Mouse (Mus musculus) intestine, embryonic 16.5 days (tissue): ENCODE data around the gene Zfp148. TPM values are rescaled to one million over a fixed set of nuclear protein-coding genes. Genes with fewer than 3 reads are reported as not detected.
"Not testable (repeated sequence)": the region's sequence is repeated elsewhere in the genome, so short reads cannot be mapped to it uniquely, and the experiment has no call there.

Source experiments
- ATAC-seq: fragments of 200-750 bp; cut with Nextera tagmentation; 2 replicates; pipeline ENCODE4 v1.8.0; 2017; ENCODE audit warnings: moderate TSS enrichment, moderate library complexity
- H3K27ac ChIP-seq: fragments of 300-500 bp; sonication (generic); 2 replicates; pipeline ENCODE4 v1.5.1; 2014; ENCODE audit warnings: mild to moderate bottlenecking, low read length
- H3K27me3 ChIP-seq: fragments of 300-500 bp; sonication (generic); replicated peaks from 2 replicates; pipeline ENCODE4 v1.6.1; 2014; ENCODE audit warnings: low read length, control low read depth, mixed read lengths; ENCODE audit not compliant: control insufficient read depth, insufficient read depth
- H3K36me3 ChIP-seq: fragments of 300-500 bp; sonication (generic); 2 replicates; pipeline ENCODE4 v1.6.1; 2014; ENCODE audit warnings: low read length, control low read depth; ENCODE audit not compliant: control insufficient read depth, insufficient read depth
- H3K4me1 ChIP-seq: fragments of 300-500 bp; sonication (generic); 2 replicates; pipeline ENCODE4 v1.6.1; 2014; ENCODE audit warnings: low read length, control low read depth, mixed read lengths; ENCODE audit not compliant: control insufficient read depth, insufficient read depth
- H3K4me2 ChIP-seq: fragments of 300-500 bp; sonication (generic); 2 replicates; pipeline ENCODE4 v1.6.1; 2014; ENCODE audit warnings: low read depth, low read length, control low read depth
- H3K4me3 ChIP-seq: fragments of 300-500 bp; sonication (generic); 2 replicates; pipeline ENCODE4 v1.5.1; 2014; ENCODE audit warnings: mild to moderate bottlenecking, low read length
- H3K9ac ChIP-seq: fragments of 300-500 bp; sonication (generic); 2 replicates; pipeline ENCODE4 v1.6.1; 2014; ENCODE audit warnings: low read depth, low read length
- H3K9me3 ChIP-seq: fragments of 300-500 bp; sonication (generic); 2 replicates; pipeline ENCODE4 v1.6.1; 2016; ENCODE audit warnings: low read length, control low read depth; ENCODE audit not compliant: control insufficient read depth
- WGBS: fragments of 180-500 bp; shearing (Covaris S2); extraction: QIAGEN DNeasy Blood & Tissue Kit; methylation state at CpG from one replicate; pipeline ENCODE4 v1.1.7; 2014; 5-methylcytosine and 5-hydroxymethylcytosine counted together
- polyA plus RNA-seq: library from polyadenylated mRNA; unstranded; fragments of >200 nt; fragmentation: Nextera tagmentation; extraction: Ambion mirVana; gene quantifications from 2 replicates; pipeline ENCODE4 v1.2.1, GENCODE M21; 2015

Zfp148 gene
- polyA plus RNA-seq, 1 experiment from 2014 or later = 39.9 TPM

DNA sequence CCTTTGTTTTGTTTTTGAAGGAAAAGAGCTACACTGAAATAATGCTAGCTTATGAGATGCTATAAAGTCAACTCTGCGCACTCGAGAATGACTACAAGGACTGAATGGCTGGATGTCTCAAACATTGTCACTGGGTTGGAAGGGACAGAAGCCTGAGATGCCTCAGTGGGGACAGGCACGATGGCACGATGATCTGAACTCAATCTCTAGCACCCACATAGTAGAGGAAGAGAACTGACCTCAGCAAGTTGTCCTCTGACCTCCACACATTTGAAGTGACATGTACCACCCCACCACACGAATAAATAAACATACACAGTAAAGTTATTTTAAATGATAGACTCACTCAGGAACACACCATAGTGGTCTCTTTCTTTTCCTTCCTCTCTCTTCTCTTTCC, 4.4 kb upstream of the Zfp148 start:
- no peaks in the 10 kb centered on the region for H3K9me3 ChIP-seq
- ATAC-seq = no peak

DNA sequence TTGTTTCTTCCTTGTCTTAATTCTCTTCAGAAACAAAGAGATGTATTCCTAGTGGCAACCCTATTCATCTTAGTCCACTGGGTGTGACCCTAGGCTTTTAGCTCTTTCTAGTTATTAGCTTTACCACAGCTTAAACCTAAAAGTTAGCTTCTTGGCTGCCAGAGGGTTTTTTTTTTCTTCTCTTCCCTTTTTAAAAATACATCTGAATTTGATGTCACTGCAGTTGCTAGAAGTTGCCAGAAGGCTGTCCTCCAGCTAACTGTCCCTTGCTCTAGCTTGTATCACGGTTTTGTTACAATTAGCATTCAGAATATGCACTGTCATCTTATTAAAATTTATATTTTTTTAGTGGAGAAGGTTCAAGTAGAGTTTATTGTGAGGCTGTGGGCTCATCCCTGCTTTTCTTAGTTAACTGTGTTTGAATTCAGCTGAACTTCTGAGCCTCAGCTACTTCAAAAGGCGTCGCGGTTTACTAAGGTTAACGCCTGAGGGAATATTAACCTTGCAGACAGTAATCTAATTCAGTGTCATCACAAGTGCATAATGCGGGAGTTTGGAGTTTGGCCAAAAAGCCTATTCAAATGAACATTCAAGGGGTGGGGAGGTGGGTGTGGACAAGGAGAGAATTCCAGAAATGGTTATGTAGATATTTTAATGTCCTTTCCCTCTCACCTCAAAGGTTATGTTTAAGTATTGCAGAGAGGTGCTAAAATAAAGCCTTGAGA, 1.3 kb upstream of the Zfp148 start:
- Histone ChIP-seq H3K4me2 (peak overlapping the region; percentile 63), H3K36me3 (no peaks in the 10 kb centered on the region), H3K27ac (peak overlapping the region; percentile 97), H3K9ac (peak overlapping the region; percentile 97), H3K4me3 (peak overlapping the region; percentile 95), H3K4me1 (peaks cover 15% of the 10 kb centered on the region), H3K9me3 (no peaks in the 10 kb centered on the region), H3K27me3 (no peaks in the 10 kb centered on the region)
- WGBS = 51% methylated on average over 6 of the region's 6 CpGs
- no peak for ATAC-seq

More for the DNA sequence above, 4.4 kb upstream of the Zfp148 start:
- Histone ChIP-seq H3K4me1 (peaks cover 7% of the 10 kb centered on the region), H3K27me3 (no peaks in the 10 kb centered on the region), H3K4me2 (no peak overlapping the region), H3K36me3 (no peaks in the 10 kb centered on the region), H3K4me3 (no peak overlapping the region), H3K9ac (no peak overlapping the region), H3K27ac (no peak overlapping the region)
- WGBS = 79% methylated on average over 5 of the region's 5 CpGs

- ATAC-seq = peak; percentile 79
- Histone ChIP-seq H3K36me3 (no peaks in the 10 kb centered on the region), H3K27ac (peak overlapping the region; percentile 97), H3K9me3 (no peaks in the 10 kb centered on the region), H3K4me2 (peak overlapping the region; percentile 71), H3K27me3 (no peaks in the 10 kb centered on the region), H3K4me3 (peak overlapping the region; percentile 95), H3K9ac (peak overlapping the region; percentile 97), H3K4me1 (peaks cover 15% of the 10 kb centered on the region)
- 1% methylated on average over 35 of the region's 80 CpGs for WGBS
Observed at GRCm38 (mm10) chr16:33380882-33381613, 412 bp downstream of the Zfp148 start.

DNA sequence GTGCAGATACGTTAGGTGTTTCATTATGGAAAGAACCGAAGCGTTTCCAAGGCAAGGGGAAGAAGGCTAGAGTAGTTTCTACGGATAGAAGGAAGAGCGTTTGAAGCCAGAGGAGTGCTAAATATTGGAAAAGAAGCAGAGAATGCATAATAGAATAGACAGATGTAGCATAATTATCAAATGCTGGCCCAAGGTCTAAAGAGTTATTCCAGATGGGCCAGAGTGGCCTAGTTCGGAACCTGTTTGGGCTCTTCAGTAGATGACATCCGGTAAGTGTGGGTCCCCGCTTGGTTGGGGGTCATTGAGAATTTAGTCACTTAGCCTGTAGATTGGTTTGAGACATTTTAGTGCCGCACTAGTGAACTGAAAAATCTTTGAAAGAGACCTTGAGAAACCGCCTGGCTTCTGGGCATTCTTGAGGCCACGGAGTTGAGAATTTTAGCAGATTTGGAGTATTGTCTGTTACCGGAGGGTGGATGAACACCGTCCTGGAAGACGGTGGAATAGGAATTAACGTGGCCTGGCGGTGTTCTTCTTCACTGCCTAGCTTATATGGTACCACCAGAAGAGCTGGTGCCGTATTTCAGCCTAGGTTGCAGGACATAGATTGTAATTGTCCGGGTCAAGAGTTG, 1.1 kb downstream of the Zfp148 start:
- peak overlapping the region; percentile 95 for H3K4me3 ChIP-seq
- ATAC-seq = 0 out of 2 replicates have a peak, but pooled peaks have one; percentile 8
- H3K4me1 ChIP-seq = peaks cover 15% of the 10 kb centered on the region
- WGBS = 1% methylated on average over 18 of the region's 18 CpGs
- H3K9me3 ChIP-seq = no peaks in the 10 kb centered on the region
- H3K36me3 ChIP-seq = no peaks in the 10 kb centered on the region
- H3K9ac ChIP-seq = peak overlapping the region; percentile 97
- H3K4me2 ChIP-seq = peak overlapping the region; percentile 71
- no peaks in the 10 kb centered on the region for H3K27me3 ChIP-seq
- H3K27ac ChIP-seq = peak overlapping the region; percentile 97

DNA sequence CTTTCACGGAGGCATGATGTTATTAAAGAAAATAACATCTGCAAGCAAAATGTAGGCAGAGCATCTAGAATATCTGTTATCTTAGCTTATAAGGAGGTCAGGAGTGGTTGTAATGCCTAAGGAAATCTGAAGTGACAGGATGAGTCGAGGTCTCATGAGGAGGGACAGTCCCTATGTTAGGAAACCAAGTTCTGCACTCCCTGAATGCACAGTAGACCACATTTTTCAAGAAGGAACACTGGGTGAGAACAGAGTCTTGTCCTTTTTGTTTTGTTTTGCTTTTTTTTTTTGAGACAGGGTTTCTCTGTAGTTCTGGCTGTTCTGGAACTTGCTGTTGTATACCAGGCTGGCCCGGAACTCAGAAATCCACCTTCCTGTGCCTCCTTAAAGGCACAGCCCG, 1.7 kb downstream of the Zfp148 start:
- Histone ChIP-seq H3K36me3 (no peaks in the 10 kb centered on the region), H3K4me2 (peak overlapping the region; percentile 71), H3K27me3 (no peaks in the 10 kb centered on the region), H3K4me1 (peaks cover 15% of the 10 kb centered on the region), H3K4me3 (peak overlapping the region; percentile 95), H3K27ac (peak overlapping the region; percentile 97), H3K9me3 (no peaks in the 10 kb centered on the region), H3K9ac (peak overlapping the region; percentile 97)
- no peak for ATAC-seq
- WGBS = 26% methylated on average over 4 of the region's 4 CpGs

GRCm38 (mm10) chr16:33383584-33383983, 2.9 kb downstream of the Zfp148 start:
- no peak overlapping the region for H3K4me3 ChIP-seq
- H3K9ac ChIP-seq = no peak overlapping the region
- 97% methylated on average over 3 of the region's 3 CpGs for WGBS
- H3K36me3 ChIP-seq = no peaks in the 10 kb centered on the region
- ATAC-seq = no peak
- no peak overlapping the region for H3K27ac ChIP-seq
- H3K9me3 ChIP-seq = no peaks in the 10 kb centered on the region
- H3K4me2 ChIP-seq = no peak overlapping the region
- no peaks in the 10 kb centered on the region for H3K27me3 ChIP-seq
- H3K4me1 ChIP-seq = peaks cover 15% of the 10 kb centered on the region

DNA sequence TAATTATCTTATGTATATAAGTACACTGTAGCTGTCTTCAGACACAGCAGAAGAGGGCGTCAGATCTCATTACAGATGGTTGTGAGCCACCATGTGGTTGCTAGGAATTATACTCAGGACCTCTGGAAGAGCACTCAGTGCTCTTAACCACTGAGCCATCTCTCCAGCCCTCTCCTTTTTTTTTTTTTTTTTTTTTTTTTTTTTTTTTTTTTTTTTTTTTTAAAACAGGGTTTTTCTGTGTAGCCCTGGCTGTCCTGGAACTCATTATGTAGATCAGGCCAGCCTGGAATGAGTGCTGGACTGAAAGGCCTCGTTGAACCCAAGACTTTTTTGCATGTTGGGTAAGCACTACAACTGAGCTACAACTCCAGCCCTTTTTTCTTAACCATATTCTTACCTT, 3.4 kb downstream of the Zfp148 start:
- not testable (repeated sequence) for H3K27me3 ChIP-seq, H3K4me3 ChIP-seq, H3K27ac ChIP-seq, H3K4me2 ChIP-seq, H3K36me3 ChIP-seq, H3K9me3 ChIP-seq, ATAC-seq, H3K9ac ChIP-seq
- 85% methylated on average over 2 of the region's 2 CpGs for WGBS
- H3K4me1 ChIP-seq = peaks cover 15% of the 10 kb centered on the region

- H3K4me2 ChIP-seq = no peak overlapping the region
- peaks cover 8% of the 10 kb centered on the region; the same call in 1 of the 2 replicates for H3K4me1 ChIP-seq
- H3K27ac ChIP-seq = no peak overlapping the region
- no peaks in the 10 kb centered on the region for H3K9me3 ChIP-seq
- no peaks in the 10 kb centered on the region for H3K27me3 ChIP-seq
- no peak overlapping the region for H3K9ac ChIP-seq
- no peak for ATAC-seq
- WGBS = 64% methylated on average over 2 of the region's 2 CpGs
- H3K4me3 ChIP-seq = no peak overlapping the region
- H3K36me3 ChIP-seq = no peaks in the 10 kb centered on the region
Observed at GRCm38 (mm10) chr16:33387013-33387412, 6.4 kb downstream of the Zfp148 start.

GRCm38 (mm10) chr16:33387420-33387819, 6.8 kb downstream of the Zfp148 start:
- H3K27me3 ChIP-seq = no peaks in the 10 kb centered on the region
- WGBS = 95% methylated on average over 2 of the region's 2 CpGs

More at GRCm38 (mm10) chr16:33387420-33387819, 6.8 kb downstream of the Zfp148 start:
- no peak for ATAC-seq
- Histone ChIP-seq H3K4me2 (no peak overlapping the region), H3K27ac (no peak overlapping the region), H3K4me3 (no peak overlapping the region), H3K9me3 (no peaks in the 10 kb centered on the region), H3K9ac (no peak overlapping the region), H3K4me1 (peaks cover 6% of the 10 kb centered on the region; the same call in 1 of the 2 replicates), H3K36me3 (no peaks in the 10 kb centered on the region)
